Mouse (Mus musculus) embryonic stem cell, embryonic (primary cell): ENCODE data around the gene Haao.

Source experiments
- CTCF ChIA-PET, 4 experiments: fragments of 300-600 bp in 2 of 4; fragments of 350-600 bp in 2 of 4; sonication (Branson Sonifier 250); formaldehyde crosslinking; loops; one replicate each; lab custom pipeline; 2022; ENCODE audit warnings: inconsistent platforms in 2 of 4; lab: Charles Lee
- POLR2A ChIA-PET, 4 experiments: fragments of 300-600 bp in 2 of 4; fragments of 350-600 bp in 2 of 4; sonication (Branson Sonifier 250); formaldehyde crosslinking; loops; one replicate each; lab custom pipeline; 2022; ENCODE audit warnings: antibody characterized with exemption in 4 of 4, inconsistent platforms in 1 of 4; lab: Charles Lee

Gene Haao

GRCm38 (mm10) chr17:83786418-83786817, 61.3 kb downstream of the Haao start:
- ChIA-PET CTCF (interaction anchor here in 1 of 4 experiments (0.6 kb wide), 1 partner anchor 562 kb away, joined by 6 read pairs; no protein-coding TSS in a partner anchor), POLR2A (interaction anchor here in 3 of 4 experiments (0.5 to 1.8 kb wide), 4 partner anchors 22 to 292 kb away, joined by 3 to 6 read pairs (median 6); no protein-coding TSS in a partner anchor)

GRCm38 (mm10) chr17:83782740-83783139, 65.0 kb downstream of the Haao start:
- CTCF ChIA-PET, result interaction anchor here in 1 of 4 experiments (0.6 kb wide), 1 partner anchor 156 kb away, joined by 3 read pairs; no protein-coding TSS in a partner anchor
- POLR2A ChIA-PET, result interaction anchor here in 2 of 4 experiments (0.6 to 1.8 kb wide), 2 partner anchors 8 to 21 kb away, joined by 3 to 6 read pairs; no protein-coding TSS in a partner anchor
